Mouse (Mus musculus): Measurements from ENCODE around the gene Fam20c. TPM values are rescaled to one million over a fixed set of nuclear protein-coding genes. Genes with fewer than 3 reads are reported as not detected.
A peak's percentile ranks its signal among the peaks of the same experiment; 100 is the strongest.

Gene Fam20c
- polyA plus RNA-seq, 1 experiment from 2014 or later, result 51.5 TPM

DNA sequence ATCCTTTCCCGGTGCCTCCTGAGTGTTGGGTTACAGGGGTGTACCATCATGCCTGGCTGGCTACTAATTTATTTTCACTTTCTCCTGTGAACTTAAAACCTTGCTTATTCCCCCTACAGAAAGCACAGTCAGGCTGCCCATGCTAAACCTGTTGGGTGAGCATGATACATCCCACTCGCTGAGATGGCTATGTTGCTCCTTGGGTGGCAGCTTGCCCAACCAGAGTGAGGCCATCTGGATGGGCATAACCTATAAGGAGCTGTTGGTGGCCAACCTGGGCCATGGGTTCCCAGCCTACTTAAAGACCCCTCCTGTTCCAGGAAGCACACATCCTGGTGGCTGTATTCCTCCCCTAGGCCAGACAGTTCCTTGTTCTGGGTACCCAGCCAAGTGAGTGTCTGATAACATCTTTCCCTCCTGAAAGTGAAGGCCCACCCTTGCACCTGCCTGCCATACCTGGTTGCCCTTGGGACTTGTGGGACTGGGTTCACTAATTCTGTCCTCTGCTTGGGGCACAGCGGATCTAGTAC, 31.7 kb downstream of the Fam20c start:
- Histone ChIP-seq H3K27me3 (no peaks in the 10 kb centered on the region), H3K9ac (no peak overlapping the region), H3K4me3 (no peak overlapping the region), H3K4me2 (no peak overlapping the region), H3K27ac (no peak overlapping the region), H3K9me3 (no peaks in the 10 kb centered on the region), H3K4me1 (replicated peaks) (peaks cover 35% of the 10 kb centered on the region), H3K36me3 (peaks cover 69% of the 10 kb centered on the region)
- no peak for ATAC-seq (ENCODE audit: low FRiP score)
- 90% methylated on average over 3 of the region's 3 CpGs for WGBS

DNA sequence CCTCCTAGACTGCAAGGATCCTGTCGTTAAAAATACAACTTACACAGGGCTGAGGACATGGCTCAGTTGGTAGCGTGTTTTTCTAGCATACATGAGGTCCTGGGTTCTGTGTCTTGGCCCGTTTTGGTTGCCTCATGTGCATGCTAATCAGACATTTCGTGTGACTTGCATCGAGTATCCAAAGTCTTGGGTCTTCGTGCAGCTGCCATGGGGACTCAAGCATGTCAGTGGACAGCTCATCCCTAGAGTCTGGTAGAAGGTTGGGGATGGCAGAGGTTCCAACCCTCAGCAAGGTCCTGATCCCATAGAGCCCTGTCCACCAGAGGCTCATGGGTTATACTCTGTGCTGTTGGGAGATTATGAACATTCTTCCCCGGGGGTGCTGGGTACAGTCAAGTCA, 33.3 kb downstream of the Fam20c start:
- Histone ChIP-seq H3K27ac (no peak overlapping the region), H3K4me3 (no peak overlapping the region), H3K36me3 (peaks cover 69% of the 10 kb centered on the region), H3K4me2 (no peak overlapping the region), H3K27me3 (no peaks in the 10 kb centered on the region), H3K9ac (no peak overlapping the region), H3K9me3 (no peaks in the 10 kb centered on the region), H3K4me1 (replicated peaks) (peaks cover 28% of the 10 kb centered on the region)
- whole genome bisulfite sequencing, result 83% methylated on average over 7 of the region's 7 CpGs
- no peak for ATAC-seq (ENCODE audit: low FRiP score)

DNA sequence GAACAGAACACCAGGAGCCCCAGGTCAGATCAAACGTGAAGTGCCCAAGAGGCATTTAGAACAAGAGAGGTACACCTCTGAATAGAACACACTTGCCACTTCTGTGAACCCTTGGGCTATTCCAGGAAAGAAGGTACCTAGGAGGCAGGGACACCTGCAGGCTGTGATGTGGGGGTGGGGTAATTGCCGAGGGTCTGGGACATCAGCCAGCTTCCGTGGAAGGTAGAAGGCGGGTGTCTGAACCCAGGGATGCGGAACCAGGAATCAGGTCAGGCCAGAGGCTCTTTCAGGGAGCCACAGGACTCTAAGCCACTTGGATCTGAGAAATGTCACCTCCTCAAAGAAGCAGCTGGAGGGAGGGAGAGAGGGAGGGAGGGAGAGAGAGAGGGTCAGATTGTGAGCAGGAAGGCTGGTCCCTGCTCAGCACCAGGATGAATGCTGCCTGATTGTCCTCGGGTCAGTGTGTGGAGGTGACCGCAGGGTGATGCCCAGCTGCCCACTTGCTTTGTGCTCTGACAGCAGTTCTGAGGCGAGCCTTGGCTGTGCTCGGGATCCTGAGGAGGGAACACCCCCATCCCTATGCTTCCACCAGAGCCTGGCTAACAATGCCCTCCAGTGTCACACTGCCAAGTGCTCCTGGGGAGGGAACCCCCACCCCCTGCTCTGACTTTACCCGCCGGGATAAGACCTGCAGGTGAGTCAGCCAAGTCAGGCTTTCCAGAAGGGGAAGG, 34.3 kb downstream of the Fam20c start:
- H3K27ac ChIP-seq, result no peak overlapping the region

DNA sequence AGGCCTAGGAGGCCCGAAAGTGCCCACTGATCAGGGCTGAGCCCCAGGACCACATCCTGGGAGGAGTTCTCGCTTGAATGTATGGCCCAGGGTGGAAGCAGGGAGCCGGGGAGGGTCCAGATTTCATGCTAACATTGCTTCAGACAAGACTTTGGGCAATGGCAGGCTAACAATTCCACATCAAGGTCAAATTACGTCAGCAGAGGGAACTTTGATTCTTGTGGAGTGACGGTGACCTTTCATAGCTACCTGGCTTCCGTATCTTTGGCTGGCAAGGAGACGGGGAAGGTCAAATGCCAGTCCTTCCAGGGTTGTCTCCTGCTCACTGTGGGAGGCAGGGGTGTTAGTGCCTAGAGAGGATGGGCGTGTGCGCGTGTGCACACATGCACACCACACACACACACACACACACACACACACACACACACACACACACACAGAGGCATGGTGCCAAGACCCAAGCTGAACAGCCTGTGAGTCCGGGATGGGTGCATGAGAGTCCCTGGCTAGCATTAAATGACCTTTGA, 36.7 kb downstream of the Fam20c start:
- H3K27ac ChIP-seq, result no peak overlapping the region
- H3K27me3 ChIP-seq, result no peaks in the 10 kb centered on the region
- no peak overlapping the region for H3K9ac ChIP-seq
- peaks cover 90% of the 10 kb centered on the region for H3K36me3 ChIP-seq
- H3K4me1 ChIP-seq (replicated peaks), result peaks cover 17% of the 10 kb centered on the region
- no peaks in the 10 kb centered on the region for H3K9me3 ChIP-seq
- WGBS, result 87% methylated on average over 11 of the region's 11 CpGs
- no peak for ATAC-seq (ENCODE audit: low FRiP score)
- H3K4me2 ChIP-seq, result no peak overlapping the region
- H3K4me3 ChIP-seq, result no peak overlapping the region

More for the DNA sequence above, 34.3 kb downstream of the Fam20c start:
- 57% methylated on average over 11 of the region's 11 CpGs for WGBS
- H3K4me2 ChIP-seq, result no peak overlapping the region
- peaks cover 18% of the 10 kb centered on the region for H3K4me1 ChIP-seq (replicated peaks)
- H3K4me3 ChIP-seq, result no peak overlapping the region
- H3K9me3 ChIP-seq, result no peaks in the 10 kb centered on the region
- H3K36me3 ChIP-seq, result peaks cover 76% of the 10 kb centered on the region
- no peak overlapping the region for H3K9ac ChIP-seq
- no peak for ATAC-seq (ENCODE audit: low FRiP score)
- no peaks in the 10 kb centered on the region for H3K27me3 ChIP-seq

DNA sequence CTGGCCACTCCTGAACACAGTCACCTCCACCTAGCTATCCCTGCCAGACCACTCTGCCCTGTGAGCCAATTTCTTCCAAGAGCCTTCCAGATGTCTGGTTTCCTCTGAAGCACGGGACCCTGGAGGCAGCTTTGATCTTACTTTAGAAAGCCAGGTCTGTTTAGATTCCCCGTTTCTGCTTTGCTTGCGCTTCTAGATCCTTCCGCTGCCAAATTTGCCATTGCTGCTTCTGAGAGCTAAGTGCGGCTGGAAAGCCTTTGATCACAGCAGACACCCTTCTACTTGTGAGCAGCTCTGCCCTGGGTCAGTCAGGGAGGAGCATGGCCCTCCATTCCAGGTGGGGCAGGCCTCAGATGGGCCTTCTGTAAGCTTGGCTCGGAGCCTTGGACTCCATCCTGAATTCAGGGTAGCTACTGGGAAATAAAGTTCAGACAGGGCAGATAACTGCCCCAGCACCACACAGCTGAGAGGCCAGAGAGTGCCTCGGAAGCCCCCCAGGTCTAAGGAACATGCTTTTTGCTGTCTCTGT, 47.3 kb downstream of the Fam20c start:
- no peak overlapping the region for H3K4me3 ChIP-seq
- H3K27ac ChIP-seq, result no peak overlapping the region
- H3K36me3 ChIP-seq, result peaks cover 80% of the 10 kb centered on the region

DNA sequence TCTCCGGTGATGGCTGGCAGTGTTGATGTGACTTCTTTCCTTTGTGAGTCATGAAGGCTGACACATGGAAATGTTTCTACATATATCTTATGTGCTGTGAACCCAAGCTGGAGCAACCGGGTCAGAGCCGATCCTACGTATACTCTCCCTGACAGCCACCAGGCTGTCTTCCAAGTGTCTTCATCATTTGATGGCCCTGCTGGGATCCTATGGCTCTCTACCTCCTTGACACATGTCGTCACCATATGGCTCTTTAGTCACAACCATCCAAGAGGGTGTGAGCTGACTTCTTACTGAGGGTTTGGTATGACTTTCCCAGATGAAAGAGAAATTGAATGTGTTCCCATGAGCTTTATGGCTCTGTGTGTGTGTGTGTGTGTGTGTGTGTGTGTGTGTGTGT, 50.0 kb downstream of the Fam20c start:
- Histone ChIP-seq H3K36me3 (peaks cover 78% of the 10 kb centered on the region), H3K9ac (no peak overlapping the region), H3K9me3 (no peaks in the 10 kb centered on the region), H3K27ac (no peak overlapping the region), H3K27me3 (no peaks in the 10 kb centered on the region), H3K4me1 (replicated peaks) (no peaks in the 10 kb centered on the region), H3K4me3 (no peak overlapping the region), H3K4me2 (no peak overlapping the region)
- WGBS, result 87% methylated on average over 5 of the region's 5 CpGs
- no peak for ATAC-seq (ENCODE audit: low FRiP score)

More for the DNA sequence above, 47.3 kb downstream of the Fam20c start:
- H3K9me3 ChIP-seq, result no peaks in the 10 kb centered on the region
- no peak overlapping the region for H3K4me2 ChIP-seq
- H3K9ac ChIP-seq, result no peak overlapping the region
- no peaks in the 10 kb centered on the region for H3K4me1 ChIP-seq (replicated peaks)
- 81% methylated on average over 7 of the region's 7 CpGs for WGBS
- H3K27me3 ChIP-seq, result no peaks in the 10 kb centered on the region
- ATAC-seq (ENCODE audit: low FRiP score), result no peak

DNA sequence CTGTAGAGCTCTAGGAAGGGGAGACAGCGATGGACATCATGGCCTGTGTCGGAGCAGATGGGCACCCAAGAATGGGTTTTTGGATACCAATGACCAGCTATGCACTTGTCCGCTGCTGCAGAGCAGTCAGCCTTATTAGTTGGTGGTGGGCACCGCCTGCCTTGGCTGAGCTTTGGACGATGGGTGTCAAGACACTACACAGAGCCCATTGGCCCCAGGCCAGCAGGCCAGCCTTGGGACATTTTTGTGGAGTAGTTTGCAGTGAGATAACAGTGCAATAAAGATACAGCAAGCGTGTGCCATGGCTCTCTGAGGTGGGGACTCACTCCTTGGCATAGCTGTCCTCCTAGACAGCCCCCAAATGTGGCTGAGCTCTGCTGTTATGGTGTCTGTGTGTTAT, 55.5 kb downstream of the Fam20c start:
- H3K36me3 ChIP-seq, result peaks cover 57% of the 10 kb centered on the region
- no peak for ATAC-seq (ENCODE audit: low FRiP score)
- WGBS, result 95% methylated on average over 6 of the region's 6 CpGs
- no peaks in the 10 kb centered on the region for H3K4me1 ChIP-seq (replicated peaks)
- H3K9me3 ChIP-seq, result no peaks in the 10 kb centered on the region
- H3K27ac ChIP-seq, result no peak overlapping the region
- no peak overlapping the region for H3K9ac ChIP-seq
- no peak overlapping the region for H3K4me3 ChIP-seq
- H3K27me3 ChIP-seq, result no peaks in the 10 kb centered on the region
- no peak overlapping the region for H3K4me2 ChIP-seq

DNA sequence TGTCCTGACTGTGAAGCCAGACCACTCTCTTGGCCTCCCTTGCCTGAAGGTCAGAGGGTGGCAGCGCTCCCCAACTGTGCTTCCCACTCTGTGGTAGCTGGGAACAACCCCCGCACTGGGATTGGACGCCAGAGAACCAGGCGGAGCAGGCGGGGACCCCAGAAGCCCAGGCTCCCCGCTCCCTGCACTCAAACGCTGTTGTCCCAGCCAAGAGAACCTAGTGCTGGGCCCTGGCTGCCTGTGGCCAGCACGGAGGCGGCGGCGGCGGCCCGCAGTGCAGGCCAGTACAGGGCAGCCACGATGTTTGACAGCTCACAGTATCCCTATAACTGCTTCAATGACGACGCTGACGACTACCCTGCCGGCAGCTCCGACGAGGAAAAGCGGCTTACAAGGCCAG, 65.5 kb downstream of the Fam20c start, which contains the start of gene Gm5294:
Gene Gm5294 (plus strand): TSS at position 301 of the 400 bp plus-strand sequence.
- no peak for ATAC-seq (ENCODE audit: low FRiP score)
- 9% methylated on average over 21 of the region's 21 CpGs for WGBS
- peaks cover 15% of the 10 kb centered on the region for H3K4me1 ChIP-seq (replicated peaks)
- H3K36me3 ChIP-seq, result no peaks in the 10 kb centered on the region
- no peaks in the 10 kb centered on the region for H3K9me3 ChIP-seq
- H3K27me3 ChIP-seq, result peaks cover 63% of the 10 kb centered on the region
- peak within 1 kb of the TSS; percentile 49 for H3K4me2 ChIP-seq
- H3K4me3 ChIP-seq, result peak within 1 kb of the TSS; percentile 28
- H3K27ac ChIP-seq, result no peak within 1 kb of the TSS
- H3K9ac ChIP-seq, result peak within 1 kb of the TSS; percentile 49; the same call in 1 of the 2 replicates

DNA sequence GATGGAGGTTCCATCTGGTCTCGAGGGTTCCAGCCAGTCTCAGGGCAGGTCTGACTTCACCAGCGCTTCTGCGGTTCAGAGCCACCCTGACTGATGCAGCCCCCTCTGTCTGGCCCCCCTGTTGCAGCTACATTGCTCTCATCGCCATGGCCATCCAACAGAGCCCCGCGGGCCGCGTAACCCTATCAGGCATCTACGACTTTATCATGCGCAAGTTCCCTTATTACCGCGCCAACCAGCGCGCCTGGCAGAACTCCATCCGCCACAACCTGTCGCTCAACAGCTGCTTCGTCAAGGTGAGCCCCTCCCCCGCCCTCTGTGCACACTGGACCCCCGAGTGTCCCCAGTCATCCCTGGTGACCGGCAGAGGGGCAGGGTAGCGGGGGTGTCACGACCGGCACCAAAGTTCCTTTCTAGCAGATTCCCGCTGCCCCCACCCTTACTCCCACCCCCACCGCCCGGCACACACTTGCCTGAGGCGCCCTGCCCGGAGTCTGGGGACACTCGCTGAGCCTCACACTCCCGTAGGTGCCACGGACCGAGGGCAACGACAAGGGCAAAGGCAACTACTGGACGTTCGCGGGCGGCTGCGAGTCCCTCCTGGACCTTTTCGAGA, 66.5 kb downstream of the Fam20c start:
- no peaks in the 10 kb centered on the region for H3K9me3 ChIP-seq
- peaks cover 71% of the 10 kb centered on the region for H3K27me3 ChIP-seq
- H3K4me2 ChIP-seq, result peak overlapping the region; percentile 49
- peak overlapping the region; percentile 35; the same call in 1 of the 2 replicates for H3K9ac ChIP-seq
- H3K36me3 ChIP-seq, result no peaks in the 10 kb centered on the region
- ATAC-seq (ENCODE audit: low FRiP score), result no peak
- 3% methylated on average over 38 of the region's 39 CpGs for WGBS
- H3K27ac ChIP-seq, result no peak overlapping the region
- peak overlapping the region; percentile 28 for H3K4me3 ChIP-seq
- peaks cover 15% of the 10 kb centered on the region for H3K4me1 ChIP-seq (replicated peaks)

DNA sequence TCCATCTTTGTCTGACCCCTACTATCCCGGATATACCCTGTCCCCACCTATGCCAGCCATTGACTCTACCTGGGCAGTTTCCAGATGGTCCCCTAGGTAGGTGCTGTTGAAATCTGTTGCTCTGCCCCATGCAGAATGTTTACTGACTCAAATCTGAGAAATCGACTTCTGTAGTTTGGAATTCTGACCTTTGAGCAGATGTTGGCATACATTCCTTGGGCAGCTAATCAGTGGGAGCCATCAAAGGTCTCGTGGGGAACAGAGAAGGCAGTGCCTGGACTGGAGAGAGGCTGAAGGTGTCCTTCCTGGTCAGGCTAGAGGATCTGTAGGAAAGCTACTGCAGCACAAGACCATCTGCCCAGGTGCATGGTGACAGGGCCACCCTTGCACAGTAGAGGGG, 70.8 kb downstream of the Fam20c start:
- no peak for ATAC-seq (ENCODE audit: low FRiP score)

DNA sequence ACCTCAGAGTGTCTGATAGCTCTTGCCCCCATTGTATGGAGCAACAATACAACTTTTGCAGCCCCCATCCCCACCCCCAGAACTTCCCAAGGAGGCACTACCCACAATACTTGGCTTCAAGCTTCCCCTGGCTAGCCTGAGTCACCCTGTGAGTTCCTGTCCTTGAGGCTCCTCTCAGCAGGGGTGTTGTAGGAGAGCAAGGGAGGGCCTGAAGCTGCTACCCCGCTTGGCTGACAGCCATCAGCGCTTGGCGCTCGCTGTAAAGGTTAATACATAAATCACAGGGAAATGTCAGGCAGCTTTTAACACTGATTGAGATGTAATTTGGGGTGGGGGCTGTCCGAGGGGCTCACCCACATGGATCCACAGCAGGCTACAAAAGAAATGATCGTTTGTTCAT, 79.1 kb downstream of the Fam20c start:
- WGBS, result 36% methylated on average over 6 of the region's 6 CpGs
- no peaks in the 10 kb centered on the region for H3K9me3 ChIP-seq
- H3K9ac ChIP-seq, result no peak overlapping the region
- H3K4me3 ChIP-seq, result no peak overlapping the region
- H3K27ac ChIP-seq, result no peak overlapping the region
- ATAC-seq (ENCODE audit: low FRiP score), result no peak
- H3K4me2 ChIP-seq, result no peak overlapping the region
- no peaks in the 10 kb centered on the region for H3K36me3 ChIP-seq
- H3K27me3 ChIP-seq, result no peaks in the 10 kb centered on the region
- peaks cover 8% of the 10 kb centered on the region for H3K4me1 ChIP-seq (replicated peaks)

More for the DNA sequence above, 70.8 kb downstream of the Fam20c start:
- no peak overlapping the region for H3K4me3 ChIP-seq
- no peak overlapping the region for H3K27ac ChIP-seq
- no peak overlapping the region for H3K4me2 ChIP-seq
- peaks cover 51% of the 10 kb centered on the region for H3K27me3 ChIP-seq
- H3K36me3 ChIP-seq, result no peaks in the 10 kb centered on the region
- no peak overlapping the region for H3K9ac ChIP-seq
- H3K4me1 ChIP-seq (replicated peaks), result peaks cover 11% of the 10 kb centered on the region
- no peaks in the 10 kb centered on the region for H3K9me3 ChIP-seq
- WGBS, result 67% methylated on average over 3 of the region's 3 CpGs

DNA sequence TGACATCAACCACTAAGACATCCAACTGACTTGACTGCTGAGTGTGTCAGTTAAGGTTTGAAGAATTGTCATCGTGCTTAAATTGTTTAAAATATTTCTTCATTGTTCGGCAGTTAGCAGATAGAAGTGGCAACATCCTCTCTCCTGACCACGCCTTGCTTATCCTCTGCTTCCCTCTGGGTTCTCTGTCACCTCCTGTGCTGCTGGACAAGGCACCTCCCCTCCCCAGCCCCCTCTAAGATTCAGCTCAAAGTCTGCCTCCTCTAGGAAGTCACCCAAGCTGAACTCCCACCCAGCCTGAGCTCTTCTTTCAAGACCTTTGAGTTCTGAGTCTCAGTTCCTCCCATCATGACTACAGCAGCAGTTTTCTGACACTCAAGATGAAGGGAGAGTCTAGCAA, 80.6 kb downstream of the Fam20c start:
- Histone ChIP-seq H3K27ac (no peak overlapping the region), H3K27me3 (no peaks in the 10 kb centered on the region), H3K4me1 (replicated peaks) (peaks cover 8% of the 10 kb centered on the region), H3K4me3 (no peak overlapping the region), H3K9me3 (no peaks in the 10 kb centered on the region), H3K9ac (no peak overlapping the region), H3K36me3 (no peaks in the 10 kb centered on the region), H3K4me2 (no peak overlapping the region)
- ATAC-seq (ENCODE audit: low FRiP score), result no peak
- 82% methylated on average over 3 of the region's 3 CpGs for WGBS
